Mouse (Mus musculus) C2C12 (cell line): Measurements from ENCODE around the gene Thsd1.

Source experiments
- CTCF ChIP-seq: IDR thresholded peaks from one replicate; pipeline ENCODE4 v1.5.1; 2011; ENCODE audit not compliant: control insufficient read depth, insufficient read depth, insufficient read length
- MAX ChIP-seq: IDR thresholded peaks from one replicate; pipeline ENCODE4 v1.6.1; 2011; ENCODE audit warnings: mild to moderate bottlenecking, control low read depth
- MYOD1 ChIP-seq: IDR thresholded peaks from one replicate; pipeline ENCODE4 v1.6.1; 2011; ENCODE audit warnings: low read depth; ENCODE audit not compliant: control insufficient read depth, insufficient read length
- MYOG ChIP-seq: IDR thresholded peaks from one replicate; pipeline ENCODE4 v1.6.1; 2011; ENCODE audit not compliant: control insufficient read depth, insufficient read length; ENCODE audit errors: extremely low read depth
- USF1 ChIP-seq: IDR thresholded peaks from one replicate; pipeline ENCODE4 v1.6.1; 2011; ENCODE audit warnings: low read depth, mild to moderate bottlenecking, control low read depth, moderate library complexity

- TF ChIP-seq CTCF (no peak), MYOD1 (no peak), MAX (no peak), USF1 (no peak), MYOG (no peak)
Measured at GRCm38 (mm10) chr8:22282999-22283491, 55.9 kb downstream of the Thsd1 start, which contains the start of gene Tpte.
